Mouse (Mus musculus) C3H10T1/2 (cell line): Measurements from ENCODE around the gene Efcab14. TPM values are rescaled to one million over a fixed set of nuclear protein-coding genes. Genes with fewer than 3 reads are reported as not detected.

Experiments
- polyA plus RNA-seq, 2 experiments: library from polyadenylated mRNA; unstranded; fragments of >200 nt; fragmentation: generic; extraction: Trizol; gene quantifications; one replicate each; pipeline ENCODE4 v1.2.1; 2012; ENCODE audit warnings: missing spikeins in 2 of 2

Efcab14 gene
- polyA plus RNA-seq = 1 to 10 TPM in 1 of 2 experiments, under 1 TPM in 1; 0.89 to 9.9 TPM

DNA sequence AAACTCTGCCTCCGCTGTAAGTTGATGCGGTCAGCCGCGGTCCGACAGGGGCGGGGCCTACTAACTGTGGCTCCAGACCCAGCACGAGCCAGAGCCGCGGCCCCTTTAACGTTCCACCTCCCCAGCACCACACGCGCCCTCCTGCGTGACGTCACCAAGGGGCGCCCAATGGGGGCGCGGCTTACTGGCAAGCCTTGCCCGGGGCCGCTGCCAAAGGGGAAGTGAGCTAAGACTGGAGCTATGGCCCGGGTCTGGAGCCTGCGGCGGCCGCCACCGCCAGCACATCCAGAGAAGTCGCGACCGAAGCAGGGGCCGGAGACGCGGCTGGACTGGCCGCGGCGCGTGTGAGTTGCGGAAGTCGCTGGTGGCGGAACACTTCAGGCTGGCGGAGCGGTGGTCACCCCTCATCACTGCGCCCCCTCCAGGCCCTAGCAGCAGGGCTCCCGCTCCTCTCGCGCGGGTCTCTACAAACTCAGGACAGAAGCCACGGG, at the start of gene Efcab14:
TSS of gene Efcab14 (plus strand) at position 194 of the 491 bp plus-strand sequence.

GRCm38 (mm10) chr4:115780918-115781317, 43.4 kb downstream of the Efcab14 start, which contains the start of gene Tex38:
Gene Tex38 (minus strand): TSS chr4:115781018.

DNA sequence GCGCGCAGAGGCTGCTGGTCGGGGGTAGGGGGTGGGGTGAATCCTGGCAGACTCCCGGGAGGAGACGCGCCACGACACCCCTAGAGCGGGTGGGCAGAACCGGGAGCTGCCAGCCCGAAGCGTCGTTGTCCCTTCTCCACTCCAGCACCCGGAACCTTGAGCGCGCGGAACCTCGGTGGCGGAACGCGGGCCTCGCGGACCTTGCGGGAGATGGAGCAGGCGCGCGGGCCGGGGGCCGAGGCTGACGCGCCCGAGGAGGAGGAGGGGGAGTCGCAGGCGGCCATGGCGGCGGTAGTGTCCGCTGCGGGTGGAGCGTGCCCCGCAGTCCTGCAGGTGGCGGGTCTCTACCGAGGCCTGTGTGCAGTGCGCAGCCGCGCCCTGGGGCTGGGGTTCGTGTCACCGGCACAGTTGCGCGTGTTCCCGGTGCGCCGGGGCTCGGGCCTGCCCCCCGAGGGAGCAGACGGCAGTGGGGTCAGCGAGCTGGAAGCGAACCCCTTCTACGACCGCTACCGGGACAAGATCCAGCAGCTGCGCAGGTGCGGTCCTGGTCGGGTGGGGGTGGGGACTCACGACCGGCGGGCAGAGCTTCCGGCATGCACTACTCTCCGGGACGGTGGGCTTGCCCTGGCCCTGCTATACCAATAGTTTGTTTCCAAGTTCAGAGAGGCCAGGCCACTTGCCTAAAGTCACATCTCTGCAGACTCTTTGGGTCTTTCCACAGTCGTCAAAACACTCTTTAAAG, 47.4 kb downstream of the Efcab14 start, which contains the start of gene Atpaf1:
TSS of gene Atpaf1 (plus strand) at position 44 of the 742 bp plus-strand sequence.

Other genes starting within 250 kb of the Efcab14 start
- not detected for gene Cyp4a14, start 241.6 kb upstream of the Efcab14 start, polyA plus RNA-seq
- gene Cyp4a10, start 219.5 kb upstream of the Efcab14 start, polyA plus RNA-seq = not detected
- gene Cyp4a31, start 174.1 kb upstream of the Efcab14 start, polyA plus RNA-seq = not detected
- gene Cyp4a32, start 136.8 kb upstream of the Efcab14 start, polyA plus RNA-seq = not detected
- gene Cyp4b1, start 90.0 kb upstream of the Efcab14 start, polyA plus RNA-seq = not detected
- under 1 TPM in 1 of 2 experiments, not detected in 1; 0.15 TPM for gene Tex38, start 43.3 kb downstream of the Efcab14 start, polyA plus RNA-seq
- 1 to 10 TPM; 1.7 to 7.3 TPM for gene Atpaf1, start 47.1 kb downstream of the Efcab14 start, polyA plus RNA-seq
- gene Mob3c, start 90.3 kb downstream of the Efcab14 start, polyA plus RNA-seq = 1 to 10 TPM in 1 of 2 experiments, under 1 TPM in 1; 0.48 to 5.0 TPM
- 10 to 100 TPM in 1 of 2 experiments, 1 to 10 TPM in 1; 3.0 to 14.4 TPM for gene Mknk1, start 101.5 kb downstream of the Efcab14 start, polyA plus RNA-seq
- not detected for gene Kncn, start 146.7 kb downstream of the Efcab14 start, polyA plus RNA-seq
- gene 6430628N08Rik, start 152.9 kb downstream of the Efcab14 start, polyA plus RNA-seq = not detected
- not detected for gene Dmbx1, start 202.2 kb downstream of the Efcab14 start, polyA plus RNA-seq